Mouse (Mus musculus) midbrain, embryonic 16.5 days (tissue): Measurements from ENCODE around the gene Stra6l. TPM values are rescaled to one million over a fixed set of nuclear protein-coding genes. Genes with fewer than 3 reads are reported as not detected.

Source experiments
- ATAC-seq: fragments of 200-750 bp; cut with Nextera tagmentation; 2 replicates; pipeline ENCODE4 v1.8.0; 2017; ENCODE audit warnings: moderate TSS enrichment
- H3K27ac ChIP-seq: fragments of 300-500 bp; sonication (generic); 2 replicates; pipeline ENCODE4 v1.5.1; 2014; ENCODE audit warnings: mild to moderate bottlenecking, low read length, mixed read lengths
- H3K27me3 ChIP-seq: fragments of 300-500 bp; sonication (generic); 2 replicates; pipeline ENCODE4 v1.6.1; 2014; ENCODE audit warnings: low read depth, low read length, mixed read lengths; ENCODE audit not compliant: control insufficient read depth, insufficient read depth
- H3K36me3 ChIP-seq: fragments of 300-500 bp; sonication (generic); 2 replicates; pipeline ENCODE4 v1.6.1; 2014; ENCODE audit warnings: mild to moderate bottlenecking, low read length, moderate library complexity, mixed read lengths; ENCODE audit not compliant: control insufficient read depth, insufficient read depth
- H3K4me1 ChIP-seq: fragments of 300-500 bp; sonication (generic); 2 replicates; pipeline ENCODE4 v1.6.1; 2014; ENCODE audit warnings: mild to moderate bottlenecking, low read length, mixed read lengths; ENCODE audit not compliant: control insufficient read depth, insufficient read depth
- H3K4me2 ChIP-seq: fragments of 300-500 bp; sonication (generic); 2 replicates; pipeline ENCODE4 v1.6.1; 2014; ENCODE audit warnings: mild to moderate bottlenecking, low read length, mixed read lengths
- H3K4me3 ChIP-seq: fragments of 300-500 bp; sonication (generic); 2 replicates; pipeline ENCODE4 v1.5.1; 2014; ENCODE audit warnings: low read depth, mild to moderate bottlenecking, low read length, moderate library complexity, mixed read lengths
- H3K9ac ChIP-seq: fragments of 300-500 bp; sonication (generic); 2 replicates; pipeline ENCODE4 v1.6.1; 2014; ENCODE audit warnings: low read depth, low read length, mixed read lengths
- H3K9me3 ChIP-seq: fragments of 300-500 bp; sonication (generic); replicated peaks from 2 replicates; pipeline ENCODE4 v1.6.1; 2014; ENCODE audit warnings: mild to moderate bottlenecking, low read length, mixed read lengths; ENCODE audit not compliant: control insufficient read depth, poor library complexity, severe bottlenecking
- WGBS: fragments of 180-500 bp; shearing (Covaris S2); extraction: QIAGEN DNeasy Blood & Tissue Kit; methylation state at CpG from one replicate; pipeline ENCODE4 v1.1.7; 2014; 5-methylcytosine and 5-hydroxymethylcytosine counted together
- polyA plus RNA-seq: library from polyadenylated mRNA; unstranded; fragments of >200 nt; fragmentation: Nextera tagmentation; extraction: Ambion mirVana; gene quantifications from 2 replicates; pipeline ENCODE4 v1.2.1, GENCODE M21; 2015

The Stra6l gene
- polyA plus RNA-seq, 1 experiment from 2014 or later, result 1.0 TPM

GRCm38 (mm10) chr4:45889487-45889886 lies 41.0 kb downstream of the Stra6l start:
- H3K4me2 ChIP-seq, result no peak overlapping the region
- no peaks in the 10 kb centered on the region for H3K9me3 ChIP-seq
- peaks cover 8% of the 10 kb centered on the region for H3K4me1 ChIP-seq
- no peaks in the 10 kb centered on the region for H3K27me3 ChIP-seq
- H3K27ac ChIP-seq, result no peak overlapping the region
- 61% methylated on average over 6 of the region's 6 CpGs for WGBS
- H3K4me3 ChIP-seq, result no peak overlapping the region
- no peaks in the 10 kb centered on the region for H3K36me3 ChIP-seq
- no peak for ATAC-seq
- H3K9ac ChIP-seq, result no peak overlapping the region

GRCm38 (mm10) chr4:45890066-45890761 lies 41.8 kb downstream of the Stra6l start, which contains the start of gene Ccdc180:
Gene Ccdc180 (plus strand): TSS chr4:45890303.
- Histone ChIP-seq H3K4me3 (peak within 1 kb of the TSS; percentile 11; the same call in 1 of the 2 replicates), H3K4me1 (peaks cover 8% of the 10 kb centered on the region), H3K9me3 (no peaks in the 10 kb centered on the region), H3K36me3 (no peaks in the 10 kb centered on the region), H3K27me3 (no peaks in the 10 kb centered on the region), H3K4me2 (peak within 1 kb of the TSS; percentile 39), H3K27ac (no peak within 1 kb of the TSS), H3K9ac (peak within 1 kb of the TSS; percentile 30; the same call in 1 of the 2 replicates)
- ATAC-seq, result no peak
- 6% methylated on average over 19 of the region's 19 CpGs for WGBS

- Histone ChIP-seq H3K4me1 (no peaks in the 10 kb centered on the region), H3K9me3 (no peaks in the 10 kb centered on the region), H3K27ac (no peak overlapping the region), H3K9ac (no peak overlapping the region), H3K4me3 (no peak overlapping the region), H3K4me2 (no peak overlapping the region), H3K27me3 (no peaks in the 10 kb centered on the region), H3K36me3 (no peaks in the 10 kb centered on the region)
- ATAC-seq, result no peak
- WGBS, result 17% methylated on average over 16 of the region's 16 CpGs
These were observed 48.1 kb downstream of the Stra6l start for GRCm38 (mm10) chr4:45896425-45897081.

- Histone ChIP-seq H3K27ac (no peak overlapping the region), H3K9ac (no peak overlapping the region), H3K9me3 (no peaks in the 10 kb centered on the region), H3K36me3 (no peaks in the 10 kb centered on the region), H3K4me3 (no peak overlapping the region), H3K4me2 (no peak overlapping the region), H3K27me3 (no peaks in the 10 kb centered on the region), H3K4me1 (no peaks in the 10 kb centered on the region)
- WGBS, result 50% methylated on average over 5 of the region's 5 CpGs
- no peak for ATAC-seq
These were observed 49.9 kb downstream of the Stra6l start for GRCm38 (mm10) chr4:45898413-45898812.

GRCm38 (mm10) chr4:45909256-45909655 lies 60.8 kb downstream of the Stra6l start:
- 96% methylated on average over 13 of the region's 13 CpGs for WGBS
- H3K4me2 ChIP-seq, result no peak overlapping the region
- ATAC-seq, result no peak
- H3K4me3 ChIP-seq, result no peak overlapping the region
- H3K27me3 ChIP-seq, result no peaks in the 10 kb centered on the region
- H3K36me3 ChIP-seq, result no peaks in the 10 kb centered on the region
- H3K27ac ChIP-seq, result no peak overlapping the region
- H3K9ac ChIP-seq, result no peak overlapping the region
- H3K4me1 ChIP-seq, result no peaks in the 10 kb centered on the region
- H3K9me3 ChIP-seq, result no peaks in the 10 kb centered on the region

GRCm38 (mm10) chr4:45909924-45910323 lies 61.5 kb downstream of the Stra6l start:
- 78% methylated on average over 4 of the region's 4 CpGs for WGBS
- Histone ChIP-seq H3K36me3 (no peaks in the 10 kb centered on the region), H3K4me1 (no peaks in the 10 kb centered on the region), H3K9me3 (no peaks in the 10 kb centered on the region), H3K27ac (no peak overlapping the region), H3K9ac (no peak overlapping the region), H3K4me2 (no peak overlapping the region), H3K27me3 (no peaks in the 10 kb centered on the region), H3K4me3 (no peak overlapping the region)
- no peak for ATAC-seq

GRCm38 (mm10) chr4:45911256-45911655 lies 62.8 kb downstream of the Stra6l start:
- 78% methylated on average over 5 of the region's 5 CpGs for WGBS
- H3K9ac ChIP-seq, result no peak overlapping the region
- no peaks in the 10 kb centered on the region for H3K4me1 ChIP-seq
- no peak overlapping the region for H3K27ac ChIP-seq
- ATAC-seq, result no peak
- no peaks in the 10 kb centered on the region for H3K9me3 ChIP-seq
- H3K27me3 ChIP-seq, result no peaks in the 10 kb centered on the region
- H3K36me3 ChIP-seq, result no peaks in the 10 kb centered on the region
- no peak overlapping the region for H3K4me3 ChIP-seq
- H3K4me2 ChIP-seq, result no peak overlapping the region

GRCm38 (mm10) chr4:45911876-45912275 lies 63.4 kb downstream of the Stra6l start:
- Histone ChIP-seq H3K27me3 (no peaks in the 10 kb centered on the region), H3K9me3 (no peaks in the 10 kb centered on the region), H3K27ac (no peak overlapping the region), H3K4me3 (no peak overlapping the region), H3K4me2 (no peak overlapping the region), H3K4me1 (no peaks in the 10 kb centered on the region), H3K36me3 (no peaks in the 10 kb centered on the region), H3K9ac (no peak overlapping the region)
- no peak for ATAC-seq
- 88% methylated on average over 4 of the region's 4 CpGs for WGBS

- Histone ChIP-seq H3K4me1 (no peaks in the 10 kb centered on the region), H3K4me3 (no peak overlapping the region), H3K4me2 (no peak overlapping the region), H3K36me3 (no peaks in the 10 kb centered on the region), H3K9ac (no peak overlapping the region), H3K9me3 (no peaks in the 10 kb centered on the region), H3K27ac (no peak overlapping the region), H3K27me3 (no peaks in the 10 kb centered on the region)
- 75% methylated on average over 7 of the region's 7 CpGs for WGBS
- ATAC-seq, result no peak
These were observed 68.6 kb downstream of the Stra6l start for GRCm38 (mm10) chr4:45917091-45917490.
